Mouse (Mus musculus) heart, embryonic 15.5 days (tissue): ENCODE results near the gene Camk2d. TPM values are rescaled to one million over a fixed set of nuclear protein-coding genes. Genes with fewer than 3 reads are reported as not detected.

Experiments used
- ATAC-seq: fragments of 200-750 bp; cut with Nextera tagmentation; replicated peaks from 2 replicates; pipeline ENCODE4 v1.8.0; 2017; ENCODE audit warnings: low read depth, moderate TSS enrichment; ENCODE audit not compliant: insufficient number of reproducible peaks, insufficient read depth, low FRiP score
- H3K27ac ChIP-seq: fragments of 300-500 bp; sonication (generic); 2 replicates; pipeline ENCODE4 v1.5.1; 2015; ENCODE audit warnings: mild to moderate bottlenecking, inconsistent platforms
- H3K27me3 ChIP-seq: fragments of 300-500 bp; sonication (generic); 2 replicates; pipeline ENCODE4 v1.6.1; 2015; ENCODE audit warnings: inconsistent platforms
- H3K36me3 ChIP-seq: fragments of 300-500 bp; sonication (generic); 2 replicates; pipeline ENCODE4 v1.6.1; 2015; ENCODE audit warnings: mild to moderate bottlenecking, inconsistent platforms
- H3K4me1 ChIP-seq: fragments of 300-500 bp; sonication (generic); replicated peaks from 2 replicates; pipeline ENCODE4 v1.6.1; 2015; ENCODE audit warnings: inconsistent platforms
- H3K4me2 ChIP-seq: fragments of 300-500 bp; sonication (generic); 2 replicates; pipeline ENCODE4 v1.6.1; 2015; ENCODE audit warnings: inconsistent platforms, mild to moderate bottlenecking, moderate library complexity
- H3K4me3 ChIP-seq: fragments of 300-500 bp; sonication (generic); 2 replicates; pipeline ENCODE4 v1.5.1; 2015; ENCODE audit warnings: mild to moderate bottlenecking, inconsistent platforms
- H3K9ac ChIP-seq: fragments of 300-500 bp; sonication (generic); 2 replicates; pipeline ENCODE4 v1.6.1; 2015; ENCODE audit warnings: mild to moderate bottlenecking, inconsistent platforms
- H3K9me3 ChIP-seq: fragments of 300-500 bp; sonication (generic); replicated peaks from 2 replicates; pipeline ENCODE4 v1.6.1; 2016; ENCODE audit warnings: inconsistent platforms
- WGBS: fragments of 180-500 bp; shearing (Covaris S2); methylation state at CpG from one replicate; pipeline ENCODE4 v1.1.7; 2015; ENCODE audit warnings: mixed read lengths; 5-methylcytosine and 5-hydroxymethylcytosine counted together
- polyA plus RNA-seq: library from polyadenylated mRNA; unstranded; fragments of >200 nt; fragmentation: Nextera tagmentation; extraction: Ambion mirVana; gene quantifications from 2 replicates; pipeline ENCODE4 v1.2.1, GENCODE M21; 2015

Gene Camk2d
- polyA plus RNA-seq, 1 experiment from 2014 or later: 108 TPM

GRCm38 (mm10) chr3:126631583-126631982 is 35.5 kb downstream of the Camk2d start:
- WGBS: 41% methylated on average over 8 of the region's 8 CpGs
- no peaks in the 10 kb centered on the region for H3K9me3 ChIP-seq
- H3K27me3 ChIP-seq: no peaks in the 10 kb centered on the region
- no peak; the same call in 1 of the 2 replicates for ATAC-seq
- peak overlapping the region; percentile 45 for H3K4me2 ChIP-seq
- no peaks in the 10 kb centered on the region for H3K36me3 ChIP-seq
- peaks cover 39% of the 10 kb centered on the region for H3K4me1 ChIP-seq
- no peak overlapping the region for H3K4me3 ChIP-seq
- peak overlapping the region; percentile 62 for H3K27ac ChIP-seq
- H3K9ac ChIP-seq: no peak overlapping the region

GRCm38 (mm10) chr3:126632580-126632979 is 36.5 kb downstream of the Camk2d start:
- 77% methylated on average over 7 of the region's 7 CpGs for WGBS
- H3K4me1 ChIP-seq: peaks cover 39% of the 10 kb centered on the region
- no peak overlapping the region for H3K4me3 ChIP-seq
- H3K27me3 ChIP-seq: no peaks in the 10 kb centered on the region
- H3K27ac ChIP-seq: no peak overlapping the region
- no peak overlapping the region for H3K9ac ChIP-seq
- no peaks in the 10 kb centered on the region for H3K9me3 ChIP-seq
- H3K4me2 ChIP-seq: no peak overlapping the region
- H3K36me3 ChIP-seq: no peaks in the 10 kb centered on the region
- ATAC-seq: no peak

- H3K4me2 ChIP-seq: no peak overlapping the region
- H3K9ac ChIP-seq: no peak overlapping the region
- WGBS: 63% methylated on average over 6 of the region's 6 CpGs
- no peaks in the 10 kb centered on the region for H3K27me3 ChIP-seq
- ATAC-seq: no peak
- peaks cover 40% of the 10 kb centered on the region for H3K4me1 ChIP-seq
- no peaks in the 10 kb centered on the region for H3K36me3 ChIP-seq
- no peak overlapping the region for H3K27ac ChIP-seq
- no peak overlapping the region for H3K4me3 ChIP-seq
- H3K9me3 ChIP-seq: no peaks in the 10 kb centered on the region
Observed at GRCm38 (mm10) chr3:126634171-126634570, 38.1 kb downstream of the Camk2d start.

- H3K27me3 ChIP-seq: no peaks in the 10 kb centered on the region
- no peak for ATAC-seq
- H3K27ac ChIP-seq: peak overlapping the region; percentile 91
- 21% methylated on average over 1 of the region's 1 CpGs for WGBS
- H3K9me3 ChIP-seq: no peaks in the 10 kb centered on the region
- no peak overlapping the region for H3K4me3 ChIP-seq
- H3K4me2 ChIP-seq: peak overlapping the region; percentile 48; the same call in 1 of the 2 replicates
- H3K36me3 ChIP-seq: no peaks in the 10 kb centered on the region
- no peak overlapping the region for H3K9ac ChIP-seq
- H3K4me1 ChIP-seq: peaks cover 40% of the 10 kb centered on the region
Observed at GRCm38 (mm10) chr3:126638259-126638658, 42.2 kb downstream of the Camk2d start.

GRCm38 (mm10) chr3:126639098-126639513 is 43.0 kb downstream of the Camk2d start:
- ATAC-seq: peak; percentile 86
- H3K4me2 ChIP-seq: peak overlapping the region; percentile 48
- H3K9me3 ChIP-seq: no peaks in the 10 kb centered on the region
- WGBS: 18% methylated on average over 5 of the region's 5 CpGs
- H3K9ac ChIP-seq: no peak overlapping the region
- peaks cover 47% of the 10 kb centered on the region for H3K4me1 ChIP-seq
- H3K36me3 ChIP-seq: no peaks in the 10 kb centered on the region
- no peaks in the 10 kb centered on the region for H3K27me3 ChIP-seq
- H3K27ac ChIP-seq: peak overlapping the region; percentile 91
- H3K4me3 ChIP-seq: no peak overlapping the region

- WGBS: 75% methylated on average over 10 of the region's 10 CpGs
- Histone ChIP-seq H3K9ac (no peak overlapping the region), H3K27me3 (no peaks in the 10 kb centered on the region), H3K9me3 (no peaks in the 10 kb centered on the region), H3K4me3 (no peak overlapping the region), H3K36me3 (no peaks in the 10 kb centered on the region), H3K4me1 (peaks cover 50% of the 10 kb centered on the region), H3K4me2 (no peak overlapping the region), H3K27ac (peak overlapping the region; percentile 91)
- no peak for ATAC-seq
Observed at GRCm38 (mm10) chr3:126640443-126641251, 44.5 kb downstream of the Camk2d start.

GRCm38 (mm10) chr3:126641451-126641850 is 45.3 kb downstream of the Camk2d start:
- no peaks in the 10 kb centered on the region for H3K36me3 ChIP-seq
- no peak overlapping the region for H3K4me2 ChIP-seq
- no peaks in the 10 kb centered on the region for H3K9me3 ChIP-seq
- ATAC-seq: no peak
- H3K27me3 ChIP-seq: no peaks in the 10 kb centered on the region
- no peak overlapping the region for H3K9ac ChIP-seq
- peak overlapping the region; percentile 27; the same call in 1 of the 2 replicates for H3K27ac ChIP-seq
- peaks cover 50% of the 10 kb centered on the region for H3K4me1 ChIP-seq
- H3K4me3 ChIP-seq: no peak overlapping the region
- WGBS: 55% methylated on average over 4 of the region's 4 CpGs

GRCm38 (mm10) chr3:126643071-126644010 is 47.2 kb downstream of the Camk2d start:
- peak overlapping the region; percentile 7; the same call in 1 of the 2 replicates for H3K27ac ChIP-seq
- H3K4me1 ChIP-seq: peaks cover 46% of the 10 kb centered on the region
- 35% methylated on average over 10 of the region's 10 CpGs for WGBS
- no peak overlapping the region for H3K4me2 ChIP-seq
- no peaks in the 10 kb centered on the region for H3K27me3 ChIP-seq
- no peaks in the 10 kb centered on the region for H3K9me3 ChIP-seq
- H3K36me3 ChIP-seq: no peaks in the 10 kb centered on the region
- no peak overlapping the region for H3K9ac ChIP-seq
- ATAC-seq: no peak
- H3K4me3 ChIP-seq: no peak overlapping the region

GRCm38 (mm10) chr3:126650332-126650731 is 54.2 kb downstream of the Camk2d start:
- Histone ChIP-seq H3K4me2 (no peak overlapping the region), H3K27ac (no peak overlapping the region), H3K4me3 (no peak overlapping the region), H3K27me3 (no peaks in the 10 kb centered on the region), H3K36me3 (no peaks in the 10 kb centered on the region), H3K9me3 (no peaks in the 10 kb centered on the region), H3K9ac (no peak overlapping the region), H3K4me1 (peaks cover 23% of the 10 kb centered on the region)
- no peak for ATAC-seq
- WGBS: 93% methylated on average over 4 of the region's 4 CpGs

- H3K4me2 ChIP-seq: no peak overlapping the region
- no peak for ATAC-seq
- no peaks in the 10 kb centered on the region for H3K36me3 ChIP-seq
- no peak overlapping the region for H3K9ac ChIP-seq
- no peak overlapping the region for H3K4me3 ChIP-seq
- H3K4me1 ChIP-seq: peaks cover 23% of the 10 kb centered on the region
- WGBS: 84% methylated on average over 6 of the region's 6 CpGs
- H3K27me3 ChIP-seq: no peaks in the 10 kb centered on the region
- H3K27ac ChIP-seq: no peak overlapping the region
- H3K9me3 ChIP-seq: no peaks in the 10 kb centered on the region
Observed at GRCm38 (mm10) chr3:126650747-126651146, 54.6 kb downstream of the Camk2d start.

- peaks cover 32% of the 10 kb centered on the region for H3K4me1 ChIP-seq
- no peaks in the 10 kb centered on the region for H3K9me3 ChIP-seq
- no peaks in the 10 kb centered on the region for H3K36me3 ChIP-seq
- H3K27ac ChIP-seq: peak overlapping the region; percentile 16; the same call in 1 of the 2 replicates
- no peak overlapping the region for H3K4me2 ChIP-seq
- ATAC-seq: no peak
- WGBS: 39% methylated on average over 2 of the region's 2 CpGs
- no peak overlapping the region for H3K4me3 ChIP-seq
- H3K9ac ChIP-seq: no peak overlapping the region
- no peaks in the 10 kb centered on the region for H3K27me3 ChIP-seq
Observed at GRCm38 (mm10) chr3:126652361-126652760, 56.3 kb downstream of the Camk2d start.
